Comparison of ENCODE assay signal across 14 mouse cellular contexts in genomic region chr10:86321194-86321593, GRCm38 (mm10). TPM values are rescaled to one million over a fixed set of nuclear protein-coding genes. Genes with fewer than 3 reads are reported as not detected.
A peak's percentile ranks its signal among the peaks of the same experiment; 100 is the strongest.
DNase-seq lines count a peak whose midpoint lies in the region; ATAC-seq and TF ChIP-seq lines count a peak whose summit lies in the region.
"Had no signal": no experiment of that assay in that cellular context is flagged by ENCODE, and none has a peak within 500 bp of the region (broad histone marks: within the 10 kb centered on the region; RNA-seq: fewer than 3 reads in every experiment).

No protein-coding gene starts in this region.

- intact Hi-C loops in gastrocnemius, postnatal 14 days (cut with DNase I; ENCODE audit: low total_unique reads): no loop called here

- no peak for TF ChIP-seq POLR2A in kidney, adult 2 months (IDR thresholded peaks at IDR 0.05; ENCODE audit: low read depth, low read length)

- peak; percentile 62 for ATAC-seq in embryonic facial prominence, embryonic 14.5 days (ENCODE audit: low read depth)
- no peak for ATAC-seq in midbrain, embryonic 13.5 days

- 51% methylated on average over 8 of the region's 8 CpGs for WGBS in kidney, adult 2 months
- WGBS in embryonic facial prominence, embryonic 14.5 days: 64% methylated on average over 8 of the region's 8 CpGs
- 82% methylated on average over 8 of the region's 8 CpGs for WGBS in midbrain, embryonic 13.5 days

- no peak overlapping the region for H3K9ac ChIP-seq in embryonic facial prominence, embryonic 14.5 days (ENCODE audit: low read depth, low read length)
- H3K9ac ChIP-seq in midbrain, embryonic 13.5 days (replicated peaks): no peak overlapping the region
- H3K9ac ChIP-seq: liver, embryonic 13.5 days had no signal

- H3K4me3 ChIP-seq in kidney, adult 2 months (ENCODE audit: insufficient read depth, low read depth, low read length): no peak overlapping the region
- H3K4me3 ChIP-seq in embryonic facial prominence, embryonic 14.5 days (ENCODE audit: low read depth, low read length): no peak overlapping the region
- H3K4me3 ChIP-seq in midbrain, embryonic 13.5 days (replicated peaks): no peak overlapping the region
- H3K4me3 ChIP-seq: liver, embryonic 13.5 days had no signal

- DNase-seq in heart, adult 11 months: peak; percentile 94
- no peak for DNase-seq in heart, adult 9 months (ENCODE audit: low spot score in 2 of 2)
- no peak for DNase-seq in kidney, adult 2 months
- no peak for DNase-seq in kidney, postnatal 14 days
- DNase-seq in embryonic facial prominence, embryonic 14.5 days (ENCODE audit: low spot score): peak; percentile 51
- peak; percentile 76 for DNase-seq in gastrocnemius, postnatal 14 days
- DNase-seq in thymus, postnatal 36 days: no peak
- DNase-seq: cerebellum, postnatal 36 days; kidney, postnatal 10 days; liver, embryonic 13.5 days; lung, postnatal 10 days; thymus, postnatal 25 days had no signal

- H3K4me2 ChIP-seq in embryonic facial prominence, embryonic 14.5 days (ENCODE audit: low read depth, low read length): no peak overlapping the region
- H3K4me2 ChIP-seq in midbrain, embryonic 13.5 days (replicated peaks): no peak overlapping the region
- H3K4me2 ChIP-seq: liver, embryonic 13.5 days had no signal

- no peaks in the 10 kb centered on the region for H3K9me3 ChIP-seq in embryonic facial prominence, embryonic 14.5 days (ENCODE audit: control insufficient read depth, low read length)
- H3K9me3 ChIP-seq in midbrain, embryonic 13.5 days: no peaks in the 10 kb centered on the region
- H3K9me3 ChIP-seq: liver, embryonic 13.5 days had no signal

- H3K36me3 ChIP-seq in kidney, adult 2 months (ENCODE audit: control insufficient read depth, insufficient read depth, low read length): peaks cover 26% of the 10 kb centered on the region
- 0 out of 2 replicates have a peak, but pooled peaks cover 3% of the 10 kb centered on the region for H3K36me3 ChIP-seq in embryonic facial prominence, embryonic 14.5 days (ENCODE audit: control insufficient read depth, insufficient read depth, low read length)
- H3K36me3 ChIP-seq in midbrain, embryonic 13.5 days: no peaks in the 10 kb centered on the region
- H3K36me3 ChIP-seq: liver, embryonic 13.5 days had no signal

- TF ChIP-seq CTCF in kidney, adult 2 months (conservative IDR thresholded peaks at IDR 0.05; ENCODE audit: insufficient read depth, insufficient read length, low read depth, low read length): no peak

- peak overlapping the region; percentile 11; the same call in 1 of the 2 replicates for H3K27ac ChIP-seq in kidney, adult 2 months (ENCODE audit: insufficient read depth, low read depth, low read length)
- no peak overlapping the region for H3K27ac ChIP-seq in embryonic facial prominence, embryonic 14.5 days (replicated peaks; ENCODE audit: low read depth, low read length)
- no peak overlapping the region for H3K27ac ChIP-seq in midbrain, embryonic 13.5 days
- H3K27ac ChIP-seq: liver, embryonic 13.5 days had no signal

- H3K27me3 ChIP-seq in kidney, adult 2 months (replicated peaks; ENCODE audit: control insufficient read depth, insufficient read depth, low read length): no peaks in the 10 kb centered on the region
- H3K27me3 ChIP-seq in embryonic facial prominence, embryonic 14.5 days (replicated peaks; ENCODE audit: control insufficient read depth, insufficient read depth, low read length): no peaks in the 10 kb centered on the region
- no peaks in the 10 kb centered on the region for H3K27me3 ChIP-seq in midbrain, embryonic 13.5 days
- H3K27me3 ChIP-seq: liver, embryonic 13.5 days had no signal

- peaks cover 39% of the 10 kb centered on the region for H3K4me1 ChIP-seq in kidney, adult 2 months (ENCODE audit: control insufficient read depth, insufficient read depth, low read length)
- peaks cover 15% of the 10 kb centered on the region for H3K4me1 ChIP-seq in embryonic facial prominence, embryonic 14.5 days (ENCODE audit: control insufficient read depth, insufficient read depth, low read length)
- H3K4me1 ChIP-seq in midbrain, embryonic 13.5 days (replicated peaks): peaks cover 16% of the 10 kb centered on the region
- H3K4me1 ChIP-seq: liver, embryonic 13.5 days had no signal

RNA-seq across cellular contexts. Expression of gene Timp3, which starts 21.0 kb away (rescaled TPM):
- polyA plus RNA-seq in kidney, adult 2 months (2012; rRNA removed): 609 and 859 TPM in 2 replicates
- 77.5 and 86.6 TPM in 2 replicates for polyA plus RNA-seq in embryonic facial prominence, embryonic 14.5 days (2014; fragmentation: Nextera tagmentation; extraction: Ambion mirVana)
- 10 to 100 TPM; 80.1 to 91.6 TPM for total RNA-seq in gastrocnemius, postnatal 14 days (2021)
- 16.3 and 19.9 TPM in 2 replicates for polyA plus RNA-seq in midbrain, embryonic 13.5 days (2015; fragmentation: Nextera tagmentation; extraction: Ambion mirVana)
- total RNA-seq: MEL had no signal

Comparison
In these comparisons a context has a peak if more than half of its experiments do, and no peak if none do; other contexts are left out.
1. DNase-seq: peak in heart, adult 11 months (single experiment), embryonic facial prominence, embryonic 14.5 days (single experiment) and gastrocnemius, postnatal 14 days (single experiment); none in heart, adult 9 months (0 of 2), kidney, adult 2 months (single experiment), kidney, postnatal 14 days (single experiment) and thymus, postnatal 36 days (0 of 2).